Mouse (Mus musculus): ENCODE data around the gene St3gal4. TPM values are rescaled to one million over a fixed set of nuclear protein-coding genes. Genes with fewer than 3 reads are reported as not detected.

The St3gal4 gene
- polyA plus RNA-seq (2011; ENCODE audit: insufficient read depth, insufficient read length, low read depth, missing spikeins): 8.0 and 9.5 TPM in 2 replicates

DNA sequence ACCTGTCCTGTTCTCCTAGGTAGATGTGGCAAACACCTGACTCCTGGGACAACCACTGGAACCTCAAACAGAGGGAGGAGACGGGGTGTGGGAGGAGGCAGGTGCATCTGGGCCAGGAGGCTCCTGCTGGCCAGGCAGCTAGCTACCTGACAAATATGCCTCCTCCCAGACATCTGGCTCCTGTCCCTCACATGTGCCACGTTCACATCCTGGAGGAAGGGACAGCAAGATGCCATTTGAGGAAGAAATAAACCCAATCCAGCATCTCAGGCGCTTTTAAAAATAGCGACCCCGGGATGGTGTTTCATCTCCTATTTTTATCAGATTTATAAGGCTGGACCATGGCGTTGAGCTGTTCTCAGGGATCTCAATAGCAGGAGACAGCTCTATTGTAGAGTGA, at the start of gene St3gal4:
TSS of gene St3gal4 (minus strand) at position 101 of the 400 bp plus-strand sequence.
- H3K4me3 ChIP-seq (ENCODE audit: low read depth, low read length): no peak within 1 kb of the TSS
- H3K4me1 ChIP-seq (ENCODE audit: control insufficient read depth, insufficient read depth, low read length): peaks cover 1% of the 10 kb centered on the region
- no peaks in the 10 kb centered on the region for H3K36me3 ChIP-seq (ENCODE audit: control insufficient read depth, insufficient read depth, low read length, poor library complexity, severe bottlenecking)
- no peak within 1 kb of the TSS for H3K27ac ChIP-seq (ENCODE audit: insufficient read depth, low read length)
- TF ChIP-seq EP300 (IDR thresholded peaks at IDR 0.05; ENCODE audit: insufficient read depth, low read depth, low read length): no peak
- TF ChIP-seq POLR2A (IDR thresholded peaks at IDR 0.05; ENCODE audit: insufficient read depth, low read length): no peak
- TF ChIP-seq CTCF (IDR thresholded peaks at IDR 0.05; ENCODE audit: low read depth, low read length): no peak
- no peaks in the 10 kb centered on the region for H3K9me3 ChIP-seq (replicated peaks; ENCODE audit: control insufficient read depth, insufficient read depth, low read length, poor library complexity, severe bottlenecking)
- H3K9ac ChIP-seq (ENCODE audit: low read depth, poor library complexity, severe bottlenecking): no peak within 1 kb of the TSS
- H3K27me3 ChIP-seq (ENCODE audit: control insufficient read depth, insufficient read depth, low read length, poor library complexity, severe bottlenecking): no peaks in the 10 kb centered on the region

DNA sequence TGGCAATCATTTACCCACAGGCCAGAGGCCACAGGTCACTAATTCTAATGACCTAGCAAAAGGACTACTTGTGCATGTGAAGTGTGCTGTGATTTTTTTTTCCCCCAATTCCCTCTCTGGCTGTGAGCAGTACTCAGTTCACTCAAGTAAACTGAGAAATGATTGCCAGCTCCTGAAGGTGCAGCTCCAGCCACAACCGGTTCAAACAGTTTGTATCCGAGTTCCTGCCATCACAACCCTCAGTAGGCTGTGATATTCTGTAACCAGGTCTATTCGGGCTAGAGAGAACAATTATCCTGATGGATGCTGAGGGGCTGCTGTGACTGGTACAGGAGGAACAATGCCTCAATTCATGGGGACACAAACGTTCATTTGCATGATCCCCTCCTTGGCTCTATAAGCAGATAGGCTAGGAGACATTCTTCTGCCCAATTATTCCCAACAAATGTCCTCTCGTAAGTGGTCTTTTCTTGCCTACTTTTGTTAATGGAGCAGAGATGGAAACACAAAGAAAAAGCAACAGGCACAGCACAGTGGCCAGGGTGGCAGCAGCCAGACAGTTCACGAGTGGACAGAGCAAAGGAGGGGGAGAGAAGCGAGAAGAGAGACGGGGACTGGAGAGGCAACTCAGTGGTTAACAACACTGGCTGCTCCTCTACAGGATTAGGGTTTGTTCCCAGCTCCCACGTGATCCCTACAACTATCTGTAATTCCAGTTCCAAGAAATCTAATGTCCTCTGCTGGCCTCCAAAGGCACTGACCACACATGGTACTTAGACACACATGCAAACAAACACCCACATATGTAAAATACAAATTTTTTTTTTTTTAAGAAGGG, 47.9 kb upstream of the St3gal4 start:
- no peaks in the 10 kb centered on the region for H3K4me1 ChIP-seq (ENCODE audit: control insufficient read depth, insufficient read depth, low read length)
- no peaks in the 10 kb centered on the region for H3K27me3 ChIP-seq (ENCODE audit: control insufficient read depth, insufficient read depth, low read length, poor library complexity, severe bottlenecking)
- H3K9ac ChIP-seq (ENCODE audit: low read depth, poor library complexity, severe bottlenecking): no peak overlapping the region
- TF ChIP-seq POLR2A (IDR thresholded peaks at IDR 0.05; ENCODE audit: insufficient read depth, low read length) (no peak), CTCF (IDR thresholded peaks at IDR 0.05; ENCODE audit: low read depth, low read length) (no peak), EP300 (IDR thresholded peaks at IDR 0.05; ENCODE audit: insufficient read depth, low read depth, low read length) (no peak)
- H3K27ac ChIP-seq (ENCODE audit: insufficient read depth, low read length): no peak overlapping the region
- H3K36me3 ChIP-seq (ENCODE audit: control insufficient read depth, insufficient read depth, low read length, poor library complexity, severe bottlenecking): peaks cover 4% of the 10 kb centered on the region; the same call in 1 of the 2 replicates
- no peaks in the 10 kb centered on the region for H3K9me3 ChIP-seq (replicated peaks; ENCODE audit: control insufficient read depth, insufficient read depth, low read length, poor library complexity, severe bottlenecking)
- H3K4me3 ChIP-seq (ENCODE audit: low read depth, low read length): no peak overlapping the region

DNA sequence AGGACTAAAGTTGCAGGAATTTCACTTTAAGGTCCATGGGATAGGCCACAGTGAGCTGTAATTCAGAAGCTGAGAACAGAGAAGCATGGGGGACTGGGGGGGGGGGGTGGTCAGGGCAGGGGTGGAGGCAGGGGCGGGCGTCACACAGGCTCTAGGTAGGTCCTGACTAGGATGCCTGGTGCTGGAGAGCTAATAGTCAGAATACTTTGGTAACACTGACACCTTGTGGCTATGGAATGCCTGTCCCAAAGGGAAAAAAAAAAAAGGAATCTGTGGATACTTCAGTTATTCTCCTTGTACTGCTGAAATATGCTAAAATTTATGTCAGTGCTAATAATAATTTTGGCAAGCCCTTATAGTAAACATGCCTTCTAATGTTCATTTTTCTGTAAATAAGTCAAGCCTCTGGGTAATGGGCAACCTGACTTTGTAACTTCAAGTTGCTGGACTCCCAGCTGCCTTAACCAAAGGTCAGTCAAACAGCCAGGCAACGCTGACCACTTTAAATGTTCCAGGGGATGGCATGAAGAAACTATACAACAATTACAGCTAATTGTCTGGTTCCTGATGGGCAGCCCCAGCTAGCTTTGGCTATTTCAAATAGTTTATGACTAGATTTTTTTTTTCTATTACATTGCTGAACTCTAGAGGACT, 47.2 kb upstream of the St3gal4 start:
- Histone ChIP-seq H3K9ac (ENCODE audit: low read depth, poor library complexity, severe bottlenecking) (no peak overlapping the region), H3K4me3 (ENCODE audit: low read depth, low read length) (no peak overlapping the region), H3K27me3 (ENCODE audit: control insufficient read depth, insufficient read depth, low read length, poor library complexity, severe bottlenecking) (no peaks in the 10 kb centered on the region), H3K4me1 (ENCODE audit: control insufficient read depth, insufficient read depth, low read length) (no peaks in the 10 kb centered on the region), H3K27ac (ENCODE audit: insufficient read depth, low read length) (no peak overlapping the region), H3K36me3 (ENCODE audit: control insufficient read depth, insufficient read depth, low read length, poor library complexity, severe bottlenecking) (peaks cover 4% of the 10 kb centered on the region; the same call in 1 of the 2 replicates), H3K9me3 (replicated peaks; ENCODE audit: control insufficient read depth, insufficient read depth, low read length, poor library complexity, severe bottlenecking) (no peaks in the 10 kb centered on the region)
- no peak for TF ChIP-seq POLR2A (IDR thresholded peaks at IDR 0.05; ENCODE audit: insufficient read depth, low read length)
- peak; percentile 19 for TF ChIP-seq CTCF (IDR thresholded peaks at IDR 0.05; ENCODE audit: low read depth, low read length)

DNA sequence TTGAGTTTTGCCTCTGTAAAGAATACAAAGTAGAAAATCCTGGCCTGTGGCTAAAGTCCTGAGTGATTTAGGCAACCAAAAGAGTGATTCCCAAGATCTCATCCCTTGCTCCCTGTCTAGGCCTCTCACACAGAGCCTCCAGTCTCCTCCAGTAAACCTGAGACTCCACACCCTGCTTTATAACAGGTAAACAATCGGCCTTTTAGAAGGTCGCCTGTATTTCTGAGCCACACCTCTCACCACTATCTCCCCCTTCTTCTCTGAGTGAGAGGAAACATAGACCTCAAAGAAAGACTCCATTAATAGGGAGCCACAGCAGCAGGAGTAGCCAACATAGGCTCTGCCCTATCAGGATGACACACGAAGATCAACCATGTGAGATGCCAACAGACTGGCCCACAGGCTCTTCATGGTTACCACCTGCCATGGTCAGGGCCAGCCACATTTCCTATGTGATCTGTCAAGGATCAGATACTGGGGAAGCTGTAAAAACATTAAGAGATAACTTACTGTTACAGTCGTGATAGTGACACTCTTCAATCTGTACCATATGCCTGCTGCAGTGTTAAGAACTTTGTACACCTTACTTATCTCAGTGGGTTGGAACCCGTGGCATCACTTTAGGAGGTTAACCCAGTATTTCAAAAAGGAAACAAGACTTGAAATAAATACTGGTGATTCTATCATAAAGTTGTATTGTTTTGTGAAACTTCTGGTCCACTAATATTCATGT, 45.2 kb upstream of the St3gal4 start:
- Histone ChIP-seq H3K4me3 (ENCODE audit: low read depth, low read length) (no peak overlapping the region), H3K9ac (ENCODE audit: low read depth, poor library complexity, severe bottlenecking) (no peak overlapping the region), H3K27ac (ENCODE audit: insufficient read depth, low read length) (no peak overlapping the region), H3K9me3 (replicated peaks; ENCODE audit: control insufficient read depth, insufficient read depth, low read length, poor library complexity, severe bottlenecking) (no peaks in the 10 kb centered on the region), H3K4me1 (ENCODE audit: control insufficient read depth, insufficient read depth, low read length) (no peaks in the 10 kb centered on the region), H3K27me3 (ENCODE audit: control insufficient read depth, insufficient read depth, low read length, poor library complexity, severe bottlenecking) (no peaks in the 10 kb centered on the region), H3K36me3 (ENCODE audit: control insufficient read depth, insufficient read depth, low read length, poor library complexity, severe bottlenecking) (no peaks in the 10 kb centered on the region; the same call in 1 of the 2 replicates)
- TF ChIP-seq POLR2A (IDR thresholded peaks at IDR 0.05; ENCODE audit: insufficient read depth, low read length): no peak
- no peak for TF ChIP-seq CTCF (IDR thresholded peaks at IDR 0.05; ENCODE audit: low read depth, low read length)
- TF ChIP-seq EP300 (IDR thresholded peaks at IDR 0.05; ENCODE audit: insufficient read depth, low read depth, low read length): no peak

DNA sequence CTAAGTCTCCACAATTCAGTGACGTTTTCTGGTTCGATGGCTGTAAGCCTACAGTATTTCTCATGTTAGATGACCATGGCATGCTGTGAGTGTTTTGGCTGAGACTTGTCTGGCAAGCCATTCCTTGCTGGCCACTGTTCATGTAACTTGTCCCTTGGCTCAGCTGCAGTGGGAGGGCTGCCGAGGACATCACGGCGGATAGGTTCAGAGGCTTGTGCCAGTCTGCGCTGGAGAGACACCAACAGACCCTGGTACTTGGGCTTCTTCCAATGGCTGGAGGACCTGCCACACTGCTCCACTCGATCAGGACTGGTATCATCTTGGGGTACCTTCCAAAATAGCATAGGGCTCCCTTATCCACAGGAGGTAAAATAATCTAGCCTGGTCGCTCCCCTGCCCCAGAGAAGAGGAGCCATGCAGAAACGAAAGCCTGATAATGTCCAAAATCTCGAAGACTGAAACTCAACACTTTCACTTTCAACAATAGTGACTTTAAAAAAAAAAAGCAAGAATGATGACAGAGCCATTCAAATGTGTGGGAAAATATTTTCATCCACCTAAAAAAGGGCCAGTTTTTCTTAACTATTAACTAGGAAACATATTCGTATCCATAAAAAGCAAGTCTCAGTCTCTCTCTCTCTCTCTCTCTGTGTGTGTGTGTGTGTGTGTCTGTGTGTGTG, 44.1 kb upstream of the St3gal4 start:
- Histone ChIP-seq H3K27ac (ENCODE audit: insufficient read depth, low read length) (no peak overlapping the region), H3K4me1 (ENCODE audit: control insufficient read depth, insufficient read depth, low read length) (no peaks in the 10 kb centered on the region), H3K36me3 (ENCODE audit: control insufficient read depth, insufficient read depth, low read length, poor library complexity, severe bottlenecking) (no peaks in the 10 kb centered on the region; the same call in 1 of the 2 replicates), H3K27me3 (ENCODE audit: control insufficient read depth, insufficient read depth, low read length, poor library complexity, severe bottlenecking) (no peaks in the 10 kb centered on the region), H3K9me3 (replicated peaks; ENCODE audit: control insufficient read depth, insufficient read depth, low read length, poor library complexity, severe bottlenecking) (no peaks in the 10 kb centered on the region), H3K9ac (ENCODE audit: low read depth, poor library complexity, severe bottlenecking) (no peak overlapping the region), H3K4me3 (ENCODE audit: low read depth, low read length) (no peak overlapping the region)
- no peak for TF ChIP-seq CTCF (IDR thresholded peaks at IDR 0.05; ENCODE audit: low read depth, low read length)
- TF ChIP-seq POLR2A (IDR thresholded peaks at IDR 0.05; ENCODE audit: insufficient read depth, low read length): no peak
- no peak for TF ChIP-seq EP300 (IDR thresholded peaks at IDR 0.05; ENCODE audit: insufficient read depth, low read depth, low read length)

Measured in ES-Bruce4 (cell line).